Mouse (Mus musculus) liver, adult 2 months (tissue): ENCODE measurements around the gene Sult2a6. TPM values are rescaled to one million over a fixed set of nuclear protein-coding genes. Genes with fewer than 3 reads are reported as not detected.

Source experiments
- DNase-seq: peaks from one replicate; pipeline ENCODE4 v3.0.0-alpha.2; 2011; ENCODE audit warnings: low read depth, low spot score; ENCODE audit errors: extremely low read depth
- H3K27ac ChIP-seq: fragments of 200-500 bp; replicated peaks from 2 replicates; pipeline ENCODE4 v1.5.1; 2012; ENCODE audit warnings: low read depth, mild to moderate bottlenecking, control low read depth, inconsistent platforms, low read length; ENCODE audit not compliant: insufficient read depth
- H3K27me3 ChIP-seq: fragments of 200-500 bp; 2 replicates; pipeline ENCODE4 v1.6.1; 2012; ENCODE audit warnings: mild to moderate bottlenecking, moderate library complexity, low read length, inconsistent platforms; ENCODE audit not compliant: control insufficient read depth, insufficient read depth
- H3K36me3 ChIP-seq: fragments of 200-500 bp; 2 replicates; pipeline ENCODE4 v1.6.1; 2012; ENCODE audit warnings: low read length, inconsistent platforms; ENCODE audit not compliant: control insufficient read depth, insufficient read depth
- H3K4me1 ChIP-seq: fragments of 200-500 bp; 2 replicates; pipeline ENCODE4 v1.6.1; 2011; ENCODE audit warnings: low read length; ENCODE audit not compliant: control insufficient read depth, insufficient read depth
- H3K4me3 ChIP-seq: fragments of 200-500 bp; 2 replicates; pipeline ENCODE4 v1.5.1; 2011; ENCODE audit warnings: low read depth, mild to moderate bottlenecking, control low read depth, low read length, moderate library complexity; ENCODE audit not compliant: insufficient read depth
- H3K79me2 ChIP-seq: fragments of 200-500 bp; 2 replicates; pipeline ENCODE4 v1.6.1; 2012; ENCODE audit warnings: inconsistent platforms, mild to moderate bottlenecking, low read length, moderate library complexity; ENCODE audit not compliant: control insufficient read depth, insufficient read depth
- H3K9ac ChIP-seq: fragments of 200-500 bp; 2 replicates; pipeline ENCODE4 v1.6.1; 2012; ENCODE audit warnings: low read depth, mild to moderate bottlenecking, control low read depth, inconsistent platforms, low read length
- CTCF ChIP-seq: fragments of 200-500 bp; IDR thresholded peaks from 2 replicates; pipeline ENCODE4 v1.5.1; 2011; ENCODE audit warnings: low read depth, low read length, control low read depth
- POLR2A ChIP-seq: fragments of 200-500 bp; IDR thresholded peaks from 2 replicates; pipeline ENCODE4 v1.6.1; 2011; ENCODE audit warnings: low read length, control low read depth; ENCODE audit not compliant: insufficient read depth; ENCODE audit errors: extremely low read depth
- WGBS: fragments of 180-500 bp; shearing (Covaris S2); methylation state at CpG from one replicate; pipeline ENCODE4 v1.1.7; 2018; 5-methylcytosine and 5-hydroxymethylcytosine counted together
- polyA plus RNA-seq: library from polyadenylated mRNA; depleted of rRNA; stranded (reverse); fragments of >200 nt; gene quantifications from 2 replicates; pipeline ENCODE4 v1.2.3, GENCODE M21; 2012; rRNA removed
- total RNA-seq: library from RNA; depleted of rRNA; stranded (reverse); fragments of >200 nt; gene quantifications from 2 replicates; pipeline ENCODE4 v1.2.3, GENCODE M21; 2014; rRNA removed

The Sult2a6 gene
- total RNA-seq: 0.40 and 3.7 TPM in 2 replicates
- polyA plus RNA-seq: 0.12 TPM in 1 of 2 replicates, not detected in the other

GRCm38 (mm10) chr7:14254770-14255169 lies at the start of gene Sult2a6:
TSS of gene Sult2a6 (minus strand) at chr7:14254870.
- no peak within 1 kb of the TSS for H3K9ac ChIP-seq
- no peak for DNase-seq
- H3K4me1 ChIP-seq: no peaks in the 10 kb centered on the region
- H3K4me3 ChIP-seq: no peak within 1 kb of the TSS
- H3K27ac ChIP-seq: no peak within 1 kb of the TSS
- TF ChIP-seq CTCF: no peak
- TF ChIP-seq POLR2A: no peak
- H3K79me2 ChIP-seq: no peaks in the 10 kb centered on the region
- WGBS: 47% methylated on average over 2 of the region's 2 CpGs
- no peaks in the 10 kb centered on the region; the same call in 1 of the 2 replicates for H3K27me3 ChIP-seq
- H3K36me3 ChIP-seq: no peaks in the 10 kb centered on the region

GRCm38 (mm10) chr7:14215231-14215630 lies 39.4 kb downstream of the Sult2a6 start:
- Histone ChIP-seq H3K4me3 (no peak overlapping the region), H3K36me3 (no peaks in the 10 kb centered on the region), H3K27ac (no peak overlapping the region), H3K4me1 (no peaks in the 10 kb centered on the region; the same call in 1 of the 2 replicates), H3K9ac (no peak overlapping the region), H3K79me2 (no peaks in the 10 kb centered on the region), H3K27me3 (peaks cover 2% of the 10 kb centered on the region; the same call in 1 of the 2 replicates)
- no peak for TF ChIP-seq POLR2A
- no peak for TF ChIP-seq CTCF
- peak; percentile 83 for DNase-seq

- Histone ChIP-seq H3K27ac (no peak overlapping the region), H3K4me1 (peaks cover 2% of the 10 kb centered on the region; the same call in 1 of the 2 replicates), H3K79me2 (no peaks in the 10 kb centered on the region), H3K27me3 (0 out of 2 replicates have a peak, but pooled peaks cover 2% of the 10 kb centered on the region), H3K4me3 (no peak overlapping the region), H3K9ac (no peak overlapping the region), H3K36me3 (no peaks in the 10 kb centered on the region)
- no peak for TF ChIP-seq POLR2A
- TF ChIP-seq CTCF: no peak
- DNase-seq: peak; percentile 95
- 11% methylated on average over 2 of the region's 2 CpGs for WGBS
Observed at GRCm38 (mm10) chr7:14203417-14203816, 51.3 kb downstream of the Sult2a6 start.

DNA sequence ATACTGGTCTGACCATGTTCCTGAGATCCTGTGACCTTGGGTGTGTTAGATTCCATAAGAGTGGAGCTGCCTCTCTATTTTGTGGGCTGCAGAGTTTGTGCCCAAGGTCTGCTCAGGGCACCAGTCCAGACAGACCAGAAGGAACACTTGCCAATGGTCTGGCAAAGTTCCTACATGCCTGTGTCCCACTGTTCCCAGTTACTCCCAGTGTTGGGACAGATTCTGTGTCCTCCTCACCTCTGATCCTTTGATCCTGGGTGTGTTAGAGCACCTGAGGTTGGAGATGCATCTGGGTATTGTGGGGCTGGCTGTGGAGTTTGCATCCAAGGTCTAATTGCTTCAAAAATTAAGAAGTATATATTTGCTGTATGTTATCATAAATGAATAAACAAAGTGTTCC lies 52.2 kb downstream of the Sult2a6 start:
- no peaks in the 10 kb centered on the region for H3K79me2 ChIP-seq
- peaks cover 2% of the 10 kb centered on the region; the same call in 1 of the 2 replicates for H3K4me1 ChIP-seq
- H3K27ac ChIP-seq: no peak overlapping the region
- H3K36me3 ChIP-seq: no peaks in the 10 kb centered on the region
- H3K9ac ChIP-seq: no peak overlapping the region
- H3K27me3 ChIP-seq: 0 out of 2 replicates have a peak, but pooled peaks cover 2% of the 10 kb centered on the region
- no peak overlapping the region for H3K4me3 ChIP-seq
- DNase-seq: peak; percentile 88
- TF ChIP-seq POLR2A (no peak), CTCF (no peak)

Other genes starting within 250 kb of the Sult2a6 start
- 1.3 TPM in 1 of 2 replicates, not detected in the other for gene Sult2a3, start 131.8 kb downstream of the Sult2a6 start, total RNA-seq
- 1.6 TPM in 1 of 2 replicates, not detected in the other for gene Sult2a3, start 131.8 kb downstream of the Sult2a6 start, polyA plus RNA-seq
- gene Obox8, start 78.7 kb upstream of the Sult2a6 start, total RNA-seq: 0.34 TPM in 1 of 2 replicates, not detected in the other
- not detected in 2 replicates for gene Obox8, start 78.7 kb upstream of the Sult2a6 start, polyA plus RNA-seq
- gene Sult2a8, start 191.9 kb upstream of the Sult2a6 start, total RNA-seq: 475 and 1,177 TPM in 2 replicates
- 79.7 and 126 TPM in 2 replicates for gene Sult2a8, start 191.9 kb upstream of the Sult2a6 start, polyA plus RNA-seq
- 3.1 and 25.4 TPM in 2 replicates for gene Sult2a7, start 239.4 kb upstream of the Sult2a6 start, total RNA-seq
- 0.70 and 6.6 TPM in 2 replicates for gene Sult2a7, start 239.4 kb upstream of the Sult2a6 start, polyA plus RNA-seq